Mouse (Mus musculus): Measurements from ENCODE around the gene Nbea.

Nbea gene

GRCm38 (mm10) chr3:55783171-55784081 lies 400.1 kb downstream of the Nbea start:
- no peak for DNase-seq (ENCODE audit: low spot score in 2 of 2)

- DNase-seq (ENCODE audit: low spot score in 2 of 2) = no peak
Observed at GRCm38 (mm10) chr3:55782771-55783170, 400.7 kb downstream of the Nbea start.

- no peak for DNase-seq (ENCODE audit: low spot score in 2 of 2)
Observed at GRCm38 (mm10) chr3:55782056-55782687, 401.3 kb downstream of the Nbea start, which contains the start of gene Mab21l1. Gene Mab21l1, plus strand, starts transcription at chr3:55782510.

- no peak for DNase-seq (ENCODE audit: low spot score in 2 of 2)
Observed at GRCm38 (mm10) chr3:55781429-55782055, 402.0 kb downstream of the Nbea start.

- no peak for DNase-seq (ENCODE audit: low spot score in 2 of 2)
Observed at GRCm38 (mm10) chr3:55780120-55781070, 403.1 kb downstream of the Nbea start.

GRCm38 (mm10) chr3:55778764-55779730 lies 404.5 kb downstream of the Nbea start:
- no peak for DNase-seq (ENCODE audit: low spot score in 2 of 2)

DNA sequence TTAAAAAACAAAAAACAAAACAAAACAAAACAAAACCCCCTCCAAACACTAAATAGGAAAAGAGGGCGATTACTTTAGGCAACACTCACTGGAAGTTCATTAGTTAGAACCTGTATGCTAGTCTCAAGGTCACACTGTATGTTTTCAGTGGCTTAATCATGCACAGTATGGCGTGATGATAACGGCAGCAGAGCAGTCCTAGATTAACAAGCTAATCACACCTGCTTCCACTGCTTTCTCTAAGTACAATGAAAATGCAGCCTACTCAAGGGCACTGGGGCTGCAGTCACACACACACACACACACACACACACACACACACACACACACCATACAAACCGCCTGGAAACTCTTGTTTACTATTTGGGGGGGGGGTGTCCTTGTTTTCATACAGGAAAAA lies 406.0 kb downstream of the Nbea start:
- no peak for DNase-seq (ENCODE audit: low spot score in 2 of 2)

- DNase-seq (ENCODE audit: low spot score in 2 of 2) = no peak
Observed at GRCm38 (mm10) chr3:55775753-55776152, 407.7 kb downstream of the Nbea start.

DNA sequence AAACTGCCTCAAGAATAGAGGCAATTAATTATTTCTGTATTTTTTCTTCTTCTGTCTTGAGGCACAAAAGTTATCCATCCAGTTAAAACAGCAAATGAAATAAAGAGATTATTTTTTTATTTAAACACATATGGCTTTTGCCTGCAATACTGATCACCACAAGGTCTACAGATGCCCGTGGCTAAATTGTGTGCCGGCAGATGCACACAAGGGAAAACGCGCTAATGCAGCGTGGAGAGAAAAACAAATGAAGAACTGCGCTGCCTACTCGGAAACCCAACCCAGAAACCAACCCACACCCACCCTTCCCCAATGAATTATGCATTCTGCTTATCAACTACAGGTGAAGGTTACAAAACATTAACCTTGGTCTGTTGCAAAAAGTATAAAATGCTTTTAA lies 408.3 kb downstream of the Nbea start:
- no peak for DNase-seq (ENCODE audit: low spot score in 2 of 2)

- DNase-seq (ENCODE audit: low spot score in 2 of 2) = no peak
Observed at GRCm38 (mm10) chr3:55774203-55774602, 409.3 kb downstream of the Nbea start.

DNA sequence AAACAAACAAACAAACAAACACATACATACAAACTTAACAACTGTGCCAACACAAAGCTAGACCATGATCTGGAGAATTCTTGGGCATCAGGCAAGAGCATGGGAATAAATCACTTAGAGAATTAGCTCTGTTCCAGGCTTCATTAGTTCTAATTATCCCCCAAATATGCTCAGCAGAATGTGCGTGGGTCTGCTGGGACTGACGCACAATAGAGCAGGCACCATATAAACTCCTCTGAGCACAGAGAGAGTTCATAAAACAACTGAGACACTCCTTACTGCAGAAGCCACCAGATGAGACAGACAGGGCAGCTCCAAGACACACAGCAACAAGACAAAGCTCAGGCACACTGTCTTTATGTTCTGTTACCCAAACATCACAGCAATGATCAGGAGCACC lies 414.2 kb downstream of the Nbea start:
- DNase-seq (ENCODE audit: low spot score in 2 of 2) = no peak

GRCm38 (mm10) chr3:55768654-55769053 lies 414.8 kb downstream of the Nbea start:
- DNase-seq (ENCODE audit: low spot score in 2 of 2) = no peak

GRCm38 (mm10) chr3:55763591-55763990 lies 419.9 kb downstream of the Nbea start:
- DNase-seq (ENCODE audit: low spot score in 2 of 2) = no peak

DNA sequence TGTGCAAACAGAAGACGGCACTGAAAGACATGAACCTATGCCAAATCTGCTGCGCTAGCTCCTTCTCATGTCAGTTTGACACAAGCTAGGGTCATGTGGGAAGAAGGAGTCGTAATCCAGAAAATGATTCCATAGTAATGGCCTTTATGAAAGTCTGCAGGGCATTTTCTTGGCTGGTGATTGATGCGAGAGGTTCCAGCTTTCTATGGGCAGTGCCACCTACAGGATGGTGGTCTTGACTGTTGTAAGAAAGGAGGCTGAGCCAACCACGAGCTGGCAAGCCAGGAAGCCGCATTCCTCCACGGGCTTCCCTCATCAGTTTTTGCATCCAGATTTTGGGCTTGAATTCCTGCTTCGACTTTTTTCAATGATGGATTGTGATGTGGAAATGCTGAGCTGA lies 425.2 kb downstream of the Nbea start:
- DNase-seq (ENCODE audit: low spot score in 2 of 2) = no peak

DNA sequence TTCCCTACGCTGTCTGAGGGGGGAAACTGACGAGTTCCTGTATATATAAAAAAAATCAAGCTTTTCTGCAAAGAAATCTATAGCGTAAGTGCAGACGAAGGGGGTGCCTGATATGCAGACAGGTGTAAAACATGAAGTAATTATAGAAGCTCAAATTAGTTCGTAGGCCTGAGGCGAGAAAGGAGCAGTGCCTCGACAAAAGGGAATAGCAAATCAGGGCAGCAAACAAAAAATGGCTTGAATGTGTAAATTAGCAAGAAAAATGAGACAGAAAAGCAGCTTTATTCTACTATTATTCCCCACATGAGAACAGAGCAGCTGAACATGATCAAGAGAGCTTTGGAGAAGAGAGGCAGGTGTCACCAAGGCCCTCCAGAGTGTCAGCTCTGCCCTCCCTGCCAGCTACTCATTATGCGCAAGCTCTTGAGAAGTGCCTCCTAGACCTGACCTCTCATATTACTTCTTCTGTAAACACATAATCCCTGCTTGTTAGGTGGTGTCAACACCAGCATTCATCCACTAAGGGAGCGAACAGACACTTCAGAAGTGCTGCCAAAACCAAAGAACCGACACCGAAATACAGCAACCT lies 426.8 kb downstream of the Nbea start:
- DNase-seq (ENCODE audit: low spot score in 2 of 2) = no peak

DNA sequence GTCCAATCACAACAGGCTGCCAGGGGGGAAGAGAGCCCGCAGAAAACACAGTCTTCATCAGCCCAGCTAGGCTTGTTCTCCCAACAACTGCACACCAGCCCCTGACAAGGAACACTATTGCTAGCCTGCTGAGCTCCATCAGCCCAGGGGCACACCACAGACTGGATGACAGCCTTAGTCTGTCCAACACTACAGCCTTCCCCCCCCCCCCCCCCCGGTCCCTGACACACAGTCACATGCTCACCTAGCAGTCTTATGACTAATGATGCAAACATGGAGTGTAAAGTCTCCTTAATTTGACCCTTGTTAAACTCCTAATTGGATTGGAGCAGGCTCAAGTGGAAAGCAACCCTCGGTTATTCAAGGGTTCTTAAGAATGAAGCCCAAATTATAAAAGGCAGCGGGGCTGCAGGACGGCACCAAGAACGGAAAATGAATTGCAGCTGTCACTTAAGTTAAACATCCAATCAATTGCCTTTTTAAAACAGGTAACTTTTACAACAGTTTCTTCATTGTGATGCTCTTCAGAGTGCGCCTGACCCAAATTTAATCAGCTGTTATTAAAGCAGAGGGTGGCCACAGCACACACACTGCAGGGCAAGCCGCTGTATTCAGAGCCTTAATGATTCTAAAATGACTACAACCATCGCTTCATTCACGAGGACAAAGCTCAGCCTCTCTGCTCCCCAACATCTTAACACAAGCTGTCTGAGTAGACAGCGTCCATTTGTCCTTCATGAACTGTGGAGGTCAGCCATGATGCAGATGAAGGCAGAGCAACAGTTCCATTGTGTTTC lies 427.5 kb downstream of the Nbea start:
- no peak for DNase-seq (ENCODE audit: low spot score in 2 of 2)

GRCm38 (mm10) chr3:55754981-55755608 lies 428.4 kb downstream of the Nbea start:
- no peak for DNase-seq (ENCODE audit: low spot score in 2 of 2)

- DNase-seq (ENCODE audit: low spot score in 2 of 2) = no peak
Observed at GRCm38 (mm10) chr3:55753872-55754271, 429.6 kb downstream of the Nbea start.

- no peak for DNase-seq (ENCODE audit: low spot score in 2 of 2)
Observed at GRCm38 (mm10) chr3:55752558-55752957, 430.9 kb downstream of the Nbea start.

All from right cerebral cortex, adult 2 months (tissue).